Mouse (Mus musculus) frontal cortex, postnatal 10 days (tissue): Measurements from ENCODE around the gene Arfip1.

Experiments
- DNase-seq, 2 experiments: peaks; one replicate each; pipeline ENCODE4 v3.0.0; 2022; ENCODE audit warnings: low spot score in 2 of 2, mixed read lengths in 1 of 2

Gene Arfip1

DNA sequence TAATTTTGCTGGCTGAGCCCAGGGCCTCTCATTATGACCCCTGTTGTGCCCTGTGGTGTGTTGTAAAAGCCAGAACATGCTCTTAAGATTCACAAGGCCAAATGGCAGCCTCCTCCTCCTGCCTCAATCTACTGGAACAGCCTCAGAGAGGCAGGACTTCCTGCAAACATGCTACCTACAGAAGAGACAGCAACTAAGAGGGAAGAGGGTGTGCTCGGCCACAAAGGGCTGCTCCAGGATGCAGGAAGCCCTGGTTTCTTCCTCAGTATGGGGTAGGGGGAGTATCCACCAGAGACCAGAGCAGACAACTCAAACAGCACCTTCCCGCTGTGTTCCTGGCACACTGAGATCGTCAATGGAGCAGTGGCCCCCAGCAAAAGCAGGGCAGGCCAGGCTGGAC lies 121.9 kb downstream of the Arfip1 start:
- no peak for DNase-seq

DNA sequence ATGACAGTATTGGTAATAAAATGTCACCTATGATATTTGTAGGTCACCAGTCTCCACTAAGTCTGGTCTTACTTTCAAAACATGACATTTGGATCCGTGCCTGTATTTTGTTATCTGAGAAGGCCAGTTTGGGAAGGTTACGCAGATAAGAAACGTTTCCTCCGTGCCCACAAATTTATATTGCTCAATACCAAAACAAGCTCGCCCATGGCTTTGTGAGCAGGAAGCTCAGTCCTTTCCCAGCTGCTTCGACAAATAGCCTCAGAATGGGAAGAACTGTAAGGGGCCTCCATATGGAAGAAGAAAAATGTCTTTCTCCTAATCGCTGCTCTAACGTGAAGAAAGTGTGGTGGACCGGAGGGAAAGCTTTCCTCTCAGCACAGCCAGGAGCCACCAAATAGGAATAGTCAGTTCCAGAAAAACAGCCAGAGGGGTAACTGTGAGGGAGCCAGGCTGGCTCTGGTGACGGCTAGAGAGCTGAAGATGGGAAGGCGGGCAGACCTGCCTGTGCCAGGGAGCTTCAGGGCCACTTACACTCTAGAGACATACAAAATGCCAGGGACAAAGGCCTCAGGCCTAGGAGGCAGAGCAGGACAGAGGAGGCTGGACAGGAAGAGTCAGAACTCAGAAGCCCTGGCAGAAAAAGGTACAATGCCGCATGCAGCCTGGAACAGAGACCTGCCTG lies 126.5 kb downstream of the Arfip1 start:
- no peak for DNase-seq

DNA sequence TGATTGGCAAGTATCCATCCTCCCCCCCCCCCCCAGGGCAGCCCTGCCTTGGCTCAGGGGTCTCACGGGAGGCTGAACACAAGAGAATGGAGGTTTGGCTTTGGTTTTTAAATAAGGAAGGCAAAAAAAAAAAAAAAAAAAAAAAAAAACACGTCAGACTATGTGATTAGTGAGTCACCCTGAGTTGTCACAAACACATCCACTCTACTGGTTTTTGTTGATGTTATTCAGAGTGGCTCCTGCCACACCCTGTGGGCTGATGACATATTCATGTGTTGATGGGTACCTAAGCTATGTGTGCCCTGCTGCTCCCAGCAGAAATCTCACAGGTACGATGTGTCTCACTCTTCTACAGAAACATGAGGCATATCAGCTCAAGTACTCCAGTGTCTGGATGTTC lies 131.8 kb downstream of the Arfip1 start:
- no peak for DNase-seq

DNA sequence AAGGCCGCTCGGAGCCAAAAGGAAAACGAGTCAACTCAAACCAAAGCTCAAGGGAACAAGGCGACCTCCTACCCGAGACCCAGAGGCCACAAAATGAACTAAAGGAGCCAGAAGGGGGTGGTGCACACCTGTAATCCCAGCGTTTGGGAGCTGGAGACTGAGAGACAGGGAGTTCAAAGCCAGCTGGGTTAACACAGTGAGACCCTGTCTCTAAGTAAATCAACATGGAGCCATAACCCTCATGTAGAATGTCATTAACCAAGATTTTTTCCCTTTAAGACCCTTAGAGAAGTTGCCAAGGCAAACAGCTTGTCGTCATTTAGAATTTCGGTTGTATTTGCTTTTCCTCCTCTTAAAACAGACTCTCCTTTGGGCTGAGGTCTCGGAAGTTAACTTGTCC lies 133.4 kb downstream of the Arfip1 start:
- no peak for DNase-seq

DNA sequence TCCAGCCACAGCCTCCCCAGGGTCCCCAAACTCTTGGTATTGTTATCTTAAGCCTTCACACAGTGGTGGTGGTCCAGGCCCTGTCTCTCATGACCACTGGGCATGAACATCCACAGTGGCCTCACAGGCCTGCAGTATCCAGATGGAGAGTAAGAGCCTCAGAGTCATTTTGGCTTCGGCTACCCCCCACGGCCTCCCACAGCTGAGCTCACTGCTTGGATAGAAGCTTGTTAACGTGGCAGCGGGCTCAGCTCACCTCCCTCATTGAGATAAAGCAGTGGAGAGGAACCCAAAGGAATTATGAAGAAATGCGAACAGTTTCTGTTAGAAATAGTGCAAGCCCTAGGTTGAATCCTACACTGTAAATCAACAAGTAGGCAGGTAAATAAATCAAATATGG lies 134.6 kb downstream of the Arfip1 start:
- DNase-seq, result no peak
